ENCODE assay signal across 8 mouse cellular contexts in genomic region chr3:130180964-130181590, GRCm38 (mm10). TPM values are rescaled to one million over a fixed set of nuclear protein-coding genes. Genes with fewer than 3 reads are reported as not detected.
DNase-seq lines count a peak whose midpoint lies in the region; ATAC-seq lines count a peak whose summit lies in the region.

No protein-coding gene starts in this region.

- H3K9me3 ChIP-seq in kidney, embryonic 14.5 days (ENCODE audit: control insufficient read depth, low read length): no peaks in the 10 kb centered on the region
- H3K9me3 ChIP-seq in embryonic facial prominence, embryonic 12.5 days: no peaks in the 10 kb centered on the region
- H3K9me3 ChIP-seq in hindbrain, embryonic 12.5 days (replicated peaks): no peaks in the 10 kb centered on the region
- H3K9me3 ChIP-seq in liver, embryonic 15.5 days (replicated peaks): no peaks in the 10 kb centered on the region
- H3K9me3 ChIP-seq in neural tube, embryonic 15.5 days (replicated peaks): no peaks in the 10 kb centered on the region

- no peak overlapping the region for H3K27ac ChIP-seq in kidney, embryonic 14.5 days (ENCODE audit: low read depth, low read length)
- no peak overlapping the region for H3K27ac ChIP-seq in embryonic facial prominence, embryonic 12.5 days
- no peak overlapping the region for H3K27ac ChIP-seq in hindbrain, embryonic 12.5 days
- no peak overlapping the region for H3K27ac ChIP-seq in liver, embryonic 15.5 days (replicated peaks)
- no peak overlapping the region for H3K27ac ChIP-seq in neural tube, embryonic 15.5 days (replicated peaks)

- DNase-seq in kidney, adult 11 months: no peak
- DNase-seq in adrenal gland, adult 2 months: peak; percentile 33
- DNase-seq in thymus, postnatal 10 days (ENCODE audit: low spot score in 2 of 2): no peak

- H3K9ac ChIP-seq in kidney, embryonic 14.5 days (ENCODE audit: low read depth, low read length): peak overlapping the region; percentile 65
- H3K9ac ChIP-seq in embryonic facial prominence, embryonic 12.5 days: peak overlapping the region; percentile 62
- peak overlapping the region; percentile 57 for H3K9ac ChIP-seq in hindbrain, embryonic 12.5 days
- H3K9ac ChIP-seq in liver, embryonic 15.5 days: no peak overlapping the region
- peak overlapping the region; percentile 42 for H3K9ac ChIP-seq in neural tube, embryonic 15.5 days (replicated peaks)

- no peaks in the 10 kb centered on the region for H3K4me1 ChIP-seq in kidney, embryonic 14.5 days (ENCODE audit: control insufficient read depth, insufficient read depth, low read length)
- H3K4me1 ChIP-seq in embryonic facial prominence, embryonic 12.5 days: peaks cover 16% of the 10 kb centered on the region; the same call in 1 of the 2 replicates
- H3K4me1 ChIP-seq in hindbrain, embryonic 12.5 days: peaks cover 15% of the 10 kb centered on the region
- H3K4me1 ChIP-seq in liver, embryonic 15.5 days (replicated peaks): no peaks in the 10 kb centered on the region
- peaks cover 17% of the 10 kb centered on the region for H3K4me1 ChIP-seq in neural tube, embryonic 15.5 days

- H3K27me3 ChIP-seq in kidney, embryonic 14.5 days (ENCODE audit: control insufficient read depth, insufficient read depth, low read length): peaks cover 9% of the 10 kb centered on the region; the same call in 1 of the 2 replicates
- no peaks in the 10 kb centered on the region for H3K27me3 ChIP-seq in embryonic facial prominence, embryonic 12.5 days
- H3K27me3 ChIP-seq in hindbrain, embryonic 12.5 days: peaks cover 11% of the 10 kb centered on the region
- peaks cover 36% of the 10 kb centered on the region for H3K27me3 ChIP-seq in liver, embryonic 15.5 days
- 0 out of 2 replicates have a peak, but pooled peaks cover 7% of the 10 kb centered on the region for H3K27me3 ChIP-seq in neural tube, embryonic 15.5 days (replicated peaks)

- H3K4me2 ChIP-seq in kidney, embryonic 14.5 days (replicated peaks; ENCODE audit: low read depth, low read length): peak overlapping the region; percentile 99
- H3K4me2 ChIP-seq in embryonic facial prominence, embryonic 12.5 days (replicated peaks): peak overlapping the region; percentile 89
- peak overlapping the region; percentile 99 for H3K4me2 ChIP-seq in hindbrain, embryonic 12.5 days (replicated peaks)
- H3K4me2 ChIP-seq in liver, embryonic 15.5 days: peak overlapping the region; percentile 69
- peak overlapping the region; percentile 90 for H3K4me2 ChIP-seq in neural tube, embryonic 15.5 days

- no peaks in the 10 kb centered on the region for H3K36me3 ChIP-seq in kidney, embryonic 14.5 days (ENCODE audit: control insufficient read depth, insufficient read depth, low read length)
- H3K36me3 ChIP-seq in embryonic facial prominence, embryonic 12.5 days: no peaks in the 10 kb centered on the region
- no peaks in the 10 kb centered on the region for H3K36me3 ChIP-seq in hindbrain, embryonic 12.5 days
- H3K36me3 ChIP-seq in liver, embryonic 15.5 days (replicated peaks): no peaks in the 10 kb centered on the region
- no peaks in the 10 kb centered on the region for H3K36me3 ChIP-seq in neural tube, embryonic 15.5 days

- WGBS in kidney, embryonic 14.5 days: under 1% methylated on average over 40 of the region's 40 CpGs
- under 1% methylated on average over 40 of the region's 40 CpGs for WGBS in embryonic facial prominence, embryonic 12.5 days
- WGBS in hindbrain, embryonic 12.5 days: under 1% methylated on average over 40 of the region's 40 CpGs
- WGBS in liver, embryonic 15.5 days (ENCODE audit: insufficient replicate concordance): 1% methylated on average over 40 of the region's 40 CpGs
- WGBS in neural tube, embryonic 15.5 days: 1% methylated on average over 40 of the region's 40 CpGs

- peak; percentile 57 for ATAC-seq in kidney, embryonic 14.5 days (ENCODE audit: low FRiP score, low TSS enrichment)
- peak; percentile 53 for ATAC-seq in embryonic facial prominence, embryonic 12.5 days (ENCODE audit: insufficient number of reproducible peaks, insufficient read depth, low FRiP score, low TSS enrichment)
- ATAC-seq in hindbrain, embryonic 12.5 days (ENCODE audit: low FRiP score): peak; percentile 57
- no peak for ATAC-seq in liver, embryonic 15.5 days (ENCODE audit: insufficient read depth)
- peak; percentile 53; the same call in 1 of the 2 replicates for ATAC-seq in neural tube, embryonic 15.5 days (ENCODE audit: low FRiP score)

- H3K4me3 ChIP-seq in kidney, embryonic 14.5 days (ENCODE audit: low read length): peak overlapping the region; percentile 67
- H3K4me3 ChIP-seq in embryonic facial prominence, embryonic 12.5 days: peak overlapping the region; percentile 57
- H3K4me3 ChIP-seq in hindbrain, embryonic 12.5 days: peak overlapping the region; percentile 55
- peak overlapping the region; percentile 47 for H3K4me3 ChIP-seq in liver, embryonic 15.5 days (replicated peaks)
- peak overlapping the region; percentile 49 for H3K4me3 ChIP-seq in neural tube, embryonic 15.5 days (replicated peaks)

RNA-seq across cellular contexts. Expression of gene Col25a1, which starts 49.8 kb away (rescaled TPM):
- 4.8 and 5.4 TPM in 2 replicates for polyA plus RNA-seq in kidney, embryonic 14.5 days (2014; fragmentation: Nextera tagmentation; extraction: Ambion mirVana)
- 1 to 10 TPM; 3.5 to 4.5 TPM for total RNA-seq in adrenal gland, adult 2 months (2021)
- 0.18 and 0.43 TPM in 2 replicates for polyA plus RNA-seq in adrenal gland, adult 2 months (2012; rRNA removed)
- polyA plus RNA-seq in embryonic facial prominence, embryonic 12.5 days (2016; fragmentation: Nextera tagmentation; extraction: Ambion mirVana): 30.5 and 31.1 TPM in 2 replicates
- 10.0 and 11.8 TPM in 2 replicates for polyA plus RNA-seq in hindbrain, embryonic 12.5 days (2016; fragmentation: Nextera tagmentation; extraction: Ambion mirVana)
- polyA plus RNA-seq in liver, embryonic 15.5 days (2015; fragmentation: Nextera tagmentation; extraction: Ambion mirVana): 0.79 and 1.1 TPM in 2 replicates
- 5.2 and 6.9 TPM in 2 replicates for polyA plus RNA-seq in neural tube, embryonic 15.5 days (2015; fragmentation: Nextera tagmentation; extraction: Ambion mirVana)
